Mouse (Mus musculus) adrenal gland, adult 8-10 months (tissue): ENCODE measurements at regions not wholly inside any gene's neighbourhood (a gene's known extent, or its start where the extent isn't known, plus 50 kb on each side); places are given as distances from the start of the nearest gene placed in this dataset.
"Not testable (repeated sequence)": the region's sequence is repeated elsewhere in the genome, so short reads cannot be mapped to it uniquely, and the experiment has no call there.

Experiments
- DNase-seq: peaks from one replicate; pipeline ENCODE4 v3.0.0; 2022

GRCm38 (mm10) chr5:39334241-39334640, 421.0 kb downstream of the Hs3st1 start:
- DNase-seq: no peak

DNA sequence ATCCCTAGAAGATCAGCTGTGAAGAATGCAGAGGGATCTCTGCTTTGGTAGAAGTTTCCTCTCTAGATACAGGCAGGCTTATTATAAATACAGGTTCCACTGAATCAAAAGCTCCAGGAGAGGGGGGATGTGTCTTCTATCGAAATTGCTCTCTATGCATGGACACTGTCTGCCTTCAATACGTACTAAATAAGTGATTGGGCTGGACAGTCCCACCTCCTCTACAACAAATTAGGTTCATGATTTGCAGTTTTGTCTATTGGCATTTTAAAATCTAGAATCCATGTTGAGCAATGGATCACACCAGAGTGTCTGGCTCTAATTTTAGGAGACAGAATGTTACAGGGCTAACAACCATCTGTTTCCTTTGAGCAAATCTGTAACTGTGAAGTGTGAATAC, 429.9 kb downstream of the Hs3st1 start:
- no peak for DNase-seq

DNA sequence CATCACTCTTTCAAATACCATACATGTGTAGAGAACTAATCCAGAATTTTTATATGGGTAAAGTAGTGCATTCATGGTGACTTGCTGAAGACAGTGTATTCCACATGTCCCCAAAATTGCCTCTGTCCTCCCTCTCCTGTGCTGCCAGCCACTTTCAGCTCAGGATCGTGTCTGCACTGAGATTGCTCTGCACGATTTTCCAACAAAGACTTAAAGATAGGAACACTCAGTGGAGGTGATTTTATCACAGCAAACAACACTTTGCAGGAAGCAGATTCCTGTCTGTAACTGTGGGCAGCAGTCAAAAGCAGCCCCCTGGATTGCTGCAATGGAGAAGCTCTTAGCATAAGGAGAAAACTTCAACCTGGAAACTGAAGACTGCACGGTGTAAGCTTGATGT, 438.8 kb downstream of the Hs3st1 start:
- no peak for DNase-seq

DNA sequence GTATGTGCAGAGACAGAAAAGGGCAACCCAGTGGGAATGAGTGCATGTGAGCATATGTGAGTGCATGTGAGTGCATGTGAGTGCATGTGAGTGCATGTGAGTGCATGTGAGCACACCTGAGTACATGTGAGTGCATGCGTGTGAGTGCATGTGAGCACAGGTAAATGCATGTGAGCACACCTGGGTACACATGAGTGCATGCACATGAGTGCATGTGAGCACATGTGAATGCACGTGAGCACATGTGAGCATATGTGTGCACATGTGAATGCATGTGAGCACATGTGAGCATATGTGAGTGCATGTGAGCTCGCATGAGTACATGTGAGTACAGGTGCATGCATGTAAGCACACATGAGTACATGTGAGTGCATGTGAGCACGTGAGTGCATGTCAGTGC, 434.6 kb upstream of the Clnk start:
- no peak for DNase-seq

- DNase-seq: peak; percentile 8
These were observed 429.2 kb upstream of the Clnk start for GRCm38 (mm10) chr5:39305794-39306193.

DNA sequence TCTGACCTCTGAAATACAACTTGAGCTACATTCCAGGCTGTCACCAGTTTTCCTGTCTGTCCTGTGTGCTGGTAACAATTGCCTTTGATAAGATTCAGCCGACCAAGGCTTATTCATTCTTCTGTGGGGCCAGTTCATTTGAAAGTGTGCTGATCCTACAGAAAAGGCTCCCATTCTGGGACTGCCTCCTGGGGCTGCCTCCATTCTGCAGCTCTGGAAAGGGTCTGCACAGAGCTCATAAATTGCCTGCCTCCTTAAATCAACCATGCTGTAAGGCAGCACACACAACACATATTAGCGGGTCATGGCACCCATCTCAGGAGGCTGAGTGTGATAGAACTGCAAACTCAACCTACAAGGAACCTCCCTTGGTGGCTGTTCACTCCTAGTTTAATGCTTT, 416.2 kb upstream of the Clnk start:
- DNase-seq: no peak

DNA sequence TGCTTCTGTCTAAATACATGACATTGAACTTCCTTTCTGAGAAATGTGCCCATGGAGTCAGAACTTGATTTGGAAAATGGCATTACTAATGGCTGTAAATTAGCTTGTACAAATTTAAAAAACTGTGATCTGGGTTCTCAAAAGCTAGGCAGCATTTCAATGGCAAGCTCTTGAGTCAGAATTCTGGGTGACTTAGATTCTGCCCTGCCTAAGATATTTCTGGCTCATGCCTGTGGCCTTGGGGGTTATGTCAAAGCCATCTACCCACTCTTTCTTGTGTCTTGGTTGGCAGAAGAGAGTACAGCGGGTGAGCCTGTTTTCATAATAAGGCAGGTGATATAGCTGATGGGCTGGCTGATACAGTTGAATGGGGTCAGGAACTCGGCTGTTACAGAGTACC, 404.4 kb upstream of the Clnk start:
- peak; percentile 37 for DNase-seq

- DNase-seq: no peak
These were observed 397.2 kb upstream of the Clnk start for GRCm38 (mm10) chr5:39273710-39274385.

DNA sequence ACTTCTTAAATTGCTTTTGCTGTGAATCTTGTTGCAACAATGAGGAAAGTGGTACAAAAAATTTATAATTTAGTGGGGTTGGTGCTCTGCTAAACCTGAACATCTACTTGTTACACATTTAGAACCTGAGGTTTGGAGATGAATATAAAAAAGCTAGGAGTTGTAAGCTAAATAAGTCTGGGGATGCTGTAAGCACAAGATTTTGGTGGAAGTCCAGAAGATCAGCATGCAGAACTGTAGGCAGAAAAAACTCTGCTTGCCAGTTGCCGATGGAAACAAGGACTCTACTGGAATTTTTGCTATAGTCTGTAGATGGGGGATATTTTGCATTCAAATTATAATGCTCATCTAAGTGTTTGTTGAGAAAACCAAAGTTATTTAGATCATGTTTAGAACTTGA, 390.5 kb upstream of the Clnk start:
- no peak for DNase-seq

DNA sequence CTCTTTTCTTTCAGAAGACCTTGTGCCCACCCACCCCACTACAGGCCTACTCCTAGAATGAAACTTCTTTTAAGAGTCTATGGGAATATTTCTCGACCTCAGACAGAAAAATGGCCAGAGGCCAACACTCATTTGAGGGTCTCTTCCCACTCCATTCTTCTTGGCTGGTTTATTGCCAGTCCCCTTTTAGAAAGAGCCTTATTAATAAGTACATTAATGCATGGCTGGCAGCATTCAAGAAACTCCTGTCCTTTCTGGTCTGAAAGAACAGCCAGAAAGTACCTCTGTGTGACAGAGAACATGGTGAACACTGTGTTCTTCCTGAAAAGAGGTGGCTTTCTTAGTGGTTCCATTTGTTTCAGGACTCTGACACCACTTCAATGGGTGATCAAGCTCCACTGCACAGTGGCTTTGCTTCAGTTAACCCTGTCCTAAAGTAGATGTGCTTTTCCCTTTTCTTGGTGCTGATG, 384.1 kb upstream of the Clnk start:
- DNase-seq: no peak

- DNase-seq: no peak
These were observed 381.1 kb upstream of the Clnk start for GRCm38 (mm10) chr5:39257745-39258144.

DNA sequence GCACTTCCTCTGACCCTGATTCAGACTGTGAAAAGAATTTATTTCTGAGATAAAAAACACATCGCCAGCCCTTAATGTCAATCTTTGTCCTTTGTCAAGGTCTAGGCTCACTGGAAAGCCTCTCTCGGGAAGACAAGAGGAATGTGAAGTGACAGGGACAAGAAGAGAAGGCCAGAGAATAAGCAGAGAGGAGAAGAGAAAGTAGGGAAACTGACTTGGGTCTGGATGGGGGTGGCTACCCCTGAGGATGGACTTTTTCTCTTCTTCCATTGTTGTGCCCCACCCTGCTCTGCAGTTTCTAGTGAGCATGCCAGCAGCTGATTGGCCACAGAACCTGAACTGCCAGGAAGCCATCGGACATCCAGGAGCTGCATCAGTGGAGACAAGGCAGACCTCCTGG, 375.6 kb upstream of the Clnk start:
- DNase-seq: peak; percentile 30

- DNase-seq: no peak
These were observed 374.4 kb upstream of the Clnk start for GRCm38 (mm10) chr5:39251021-39251420.

GRCm38 (mm10) chr5:39219698-39220097, 343.1 kb upstream of the Clnk start:
- DNase-seq: no peak

DNA sequence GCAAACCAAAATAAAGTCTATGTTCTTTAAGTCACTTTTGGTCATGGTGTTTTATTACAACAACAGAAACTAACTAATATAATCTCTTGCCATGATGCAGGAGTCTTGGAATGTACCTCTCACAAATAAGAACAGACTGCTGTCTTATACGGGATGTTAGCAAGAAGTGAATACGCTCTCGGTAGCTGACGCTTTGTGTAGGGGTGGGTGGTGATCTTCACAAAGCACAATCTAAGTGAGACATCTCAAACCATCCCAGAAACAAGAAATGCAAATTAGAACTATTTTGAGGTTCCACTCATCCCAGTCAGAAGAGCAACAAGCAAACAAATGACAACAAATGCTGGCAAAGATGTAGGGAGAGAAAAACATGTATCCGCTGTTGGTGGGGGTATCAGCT, 339.7 kb upstream of the Clnk start:
- no peak for DNase-seq

DNA sequence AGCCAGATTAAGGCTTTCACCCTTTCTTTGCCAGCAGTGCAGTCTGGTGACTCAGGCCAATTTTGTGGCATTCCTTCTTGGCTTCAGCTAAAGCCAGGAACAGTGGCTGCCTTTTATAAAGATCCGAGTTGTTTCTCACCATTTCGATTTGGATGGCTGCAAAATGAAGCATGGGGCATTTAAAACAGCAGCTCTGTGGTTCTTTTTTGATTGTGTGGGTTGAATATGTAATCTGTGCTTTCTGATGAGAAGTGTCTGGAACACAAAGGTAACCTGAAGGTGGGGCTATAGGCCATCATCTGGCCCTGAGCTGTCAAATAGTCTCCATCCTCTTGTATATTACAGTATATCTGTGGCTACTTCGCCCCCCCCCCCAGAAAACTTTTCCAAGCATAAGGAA, 338.4 kb upstream of the Clnk start:
- no peak for DNase-seq

DNA sequence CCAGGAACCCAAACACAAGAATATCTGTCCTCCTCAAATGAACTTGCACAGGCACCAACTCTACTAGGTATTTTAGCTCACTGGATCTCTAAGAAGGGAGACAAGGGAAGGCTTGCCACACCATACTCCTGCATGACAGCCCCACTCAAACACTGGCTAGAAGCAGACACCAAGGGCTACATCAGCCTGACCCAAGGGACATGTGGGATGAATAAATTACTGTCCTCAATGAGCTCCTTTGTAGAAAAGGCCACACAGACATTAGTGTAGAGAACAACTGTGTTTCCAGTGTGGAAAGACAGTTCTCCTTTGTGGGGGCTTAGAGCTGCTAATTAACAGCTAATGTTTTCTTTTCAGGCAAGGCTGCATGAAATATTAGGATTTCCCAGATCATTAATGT, 335.9 kb upstream of the Clnk start:
- DNase-seq: no peak

DNA sequence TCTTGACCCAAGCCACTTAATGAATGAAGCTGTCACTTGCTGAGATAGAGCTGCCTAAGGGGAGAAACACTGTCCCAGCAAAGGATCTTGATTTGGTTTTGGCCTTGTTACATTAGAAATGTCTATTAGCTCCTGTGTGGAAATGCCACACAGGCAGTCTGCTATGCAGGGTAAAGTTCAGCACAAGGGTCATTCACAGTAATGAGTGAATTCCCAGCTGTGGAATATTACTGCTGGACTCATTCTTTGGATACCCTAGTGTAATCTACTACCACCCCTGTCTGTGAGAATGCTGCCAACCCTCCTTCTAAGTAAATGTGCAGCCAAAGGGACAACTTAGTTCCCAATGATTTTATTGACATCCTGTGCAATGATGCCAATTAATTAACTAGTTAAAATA, 322.2 kb upstream of the Clnk start:
- DNase-seq: no peak

DNA sequence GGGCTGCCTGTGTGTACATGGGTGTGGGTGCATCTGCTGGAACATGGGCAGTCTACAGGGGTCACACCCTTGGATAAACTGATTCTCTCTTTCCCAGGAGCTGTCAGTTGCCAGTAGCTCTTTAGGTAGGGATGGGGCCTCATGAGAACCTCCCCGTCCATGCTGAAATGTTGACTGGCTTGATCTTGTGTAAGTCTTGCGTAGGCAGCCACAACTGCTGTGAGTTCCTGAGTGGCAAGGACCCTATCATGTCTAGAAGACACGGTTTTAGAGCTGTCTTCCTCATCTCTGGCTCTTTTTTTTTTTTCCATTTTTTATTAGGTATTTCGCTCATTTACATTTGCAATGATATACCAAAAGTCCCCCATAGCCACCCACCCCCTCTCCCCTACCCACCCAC, 314.5 kb upstream of the Clnk start:
- DNase-seq: not testable (repeated sequence)

GRCm38 (mm10) chr5:39181616-39182402, 305.2 kb upstream of the Clnk start:
- DNase-seq: no peak

GRCm38 (mm10) chr5:39181028-39181427, 304.4 kb upstream of the Clnk start:
- DNase-seq: no peak

- no peak for DNase-seq
These were observed 301.3 kb upstream of the Clnk start for GRCm38 (mm10) chr5:39177891-39178290.

DNA sequence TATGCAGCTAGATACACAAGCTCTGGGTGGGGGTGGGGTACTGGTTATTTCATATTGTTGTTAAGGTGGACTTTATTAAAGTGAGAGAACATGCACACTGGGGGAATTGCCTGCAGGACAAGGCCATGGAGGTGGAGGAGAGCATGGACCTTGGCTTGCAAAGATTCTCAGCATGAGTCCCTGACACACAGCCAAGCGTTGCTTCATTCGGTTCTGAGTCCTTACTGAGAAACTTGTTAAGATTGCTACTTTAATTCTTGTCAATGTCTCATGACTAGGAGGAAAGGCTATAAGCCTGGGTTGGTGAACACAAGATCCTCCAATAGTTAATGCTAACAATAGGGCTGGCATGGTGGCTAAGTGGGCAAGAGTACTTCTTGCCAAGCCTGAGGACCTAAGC, 300.3 kb upstream of the Clnk start:
- peak; percentile 64 for DNase-seq

GRCm38 (mm10) chr5:39173491-39173890, 296.9 kb upstream of the Clnk start:
- no peak for DNase-seq
